ENCODE assay signal across 9 mouse cellular contexts in the genomic region with DNA sequence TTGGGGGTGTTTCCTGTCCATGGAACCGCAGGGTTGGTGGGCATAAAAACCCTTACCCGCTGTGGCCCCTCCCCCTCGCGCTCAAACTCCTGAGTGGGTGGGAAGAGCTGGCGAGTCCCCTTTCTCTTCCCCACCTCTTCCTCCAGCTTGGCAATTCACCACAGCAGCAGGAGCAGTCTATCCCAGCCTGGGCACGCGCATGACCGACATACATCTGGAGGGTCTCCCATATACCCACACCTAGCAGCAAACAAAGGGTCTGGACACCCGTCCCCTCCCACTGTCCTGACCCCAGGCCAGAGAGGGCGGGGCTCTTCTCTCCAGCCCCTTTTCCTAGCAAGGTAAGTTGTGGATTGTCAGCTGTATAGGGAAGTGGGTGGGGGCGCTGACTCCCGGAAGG. TPM values are rescaled to one million over a fixed set of nuclear protein-coding genes. Genes with fewer than 3 reads are reported as not detected.
DNase-seq lines count a peak whose midpoint lies in the region; ATAC-seq and TF ChIP-seq lines count a peak whose summit lies in the region.
"Had no signal": no experiment of that assay in that cellular context is flagged by ENCODE, and none has a peak within 500 bp of the region (broad histone marks: within the 10 kb centered on the region; RNA-seq: fewer than 3 reads in every experiment).

No protein-coding gene starts in this region.

- H3K4me2 ChIP-seq in lung, postnatal 0 days (replicated peaks; ENCODE audit: low read depth, low read length), result peak overlapping the region; percentile 68
- peak overlapping the region; percentile 79 for H3K4me2 ChIP-seq in intestine, postnatal 0 days (replicated peaks; ENCODE audit: low read depth)
- H3K4me2 ChIP-seq in neural tube, embryonic 14.5 days (ENCODE audit: low read depth, low read length), result peak overlapping the region; percentile 38

- peak overlapping the region; percentile 13; the same call in 1 of the 2 replicates for H3K9ac ChIP-seq in lung, postnatal 0 days (replicated peaks; ENCODE audit: low read depth)
- H3K9ac ChIP-seq in intestine, postnatal 0 days (ENCODE audit: low read depth, low read length), result peak overlapping the region; percentile 26; the same call in 1 of the 2 replicates
- H3K9ac ChIP-seq in neural tube, embryonic 14.5 days (replicated peaks; ENCODE audit: low read depth, low read length), result 0 out of 2 replicates have a peak overlapping the region, but pooled peaks have one; percentile 28

- 8% methylated on average over 12 of the region's 12 CpGs for WGBS in lung, postnatal 0 days
- WGBS in intestine, postnatal 0 days, result 2% methylated on average over 12 of the region's 12 CpGs
- 15% methylated on average over 12 of the region's 12 CpGs for WGBS in neural tube, embryonic 14.5 days

- peaks cover 15% of the 10 kb centered on the region for H3K4me1 ChIP-seq in lung, postnatal 0 days (ENCODE audit: insufficient read depth, low read depth, low read length)
- H3K4me1 ChIP-seq in intestine, postnatal 0 days (replicated peaks; ENCODE audit: control insufficient read depth, insufficient read depth, low read length), result no peaks in the 10 kb centered on the region
- peaks cover 10% of the 10 kb centered on the region for H3K4me1 ChIP-seq in neural tube, embryonic 14.5 days (ENCODE audit: control insufficient read depth, insufficient read depth, low read length)

- H3K4me3 ChIP-seq in lung, postnatal 0 days (ENCODE audit: low read depth, low read length), result peak overlapping the region; percentile 27
- H3K4me3 ChIP-seq in intestine, postnatal 0 days (ENCODE audit: low read depth, low read length), result peak overlapping the region; percentile 36
- H3K4me3 ChIP-seq in neural tube, embryonic 14.5 days (ENCODE audit: low read depth, low read length), result peak overlapping the region; percentile 9; the same call in 1 of the 2 replicates

- no peak for TF ChIP-seq EP300 in lung, postnatal 0 days (IDR thresholded peaks at IDR 0.05)

- no peaks in the 10 kb centered on the region for H3K36me3 ChIP-seq in lung, postnatal 0 days (ENCODE audit: insufficient read depth, low read length)
- H3K36me3 ChIP-seq in intestine, postnatal 0 days (ENCODE audit: control insufficient read depth, insufficient read depth), result no peaks in the 10 kb centered on the region
- no peaks in the 10 kb centered on the region for H3K36me3 ChIP-seq in neural tube, embryonic 14.5 days (ENCODE audit: control insufficient read depth, insufficient read depth, low read length)

- H3K27ac ChIP-seq in lung, postnatal 0 days (ENCODE audit: low read length), result no peak overlapping the region
- peak overlapping the region; percentile 35; the same call in 1 of the 2 replicates for H3K27ac ChIP-seq in intestine, postnatal 0 days (ENCODE audit: low read depth, low read length)
- no peak overlapping the region for H3K27ac ChIP-seq in neural tube, embryonic 14.5 days (ENCODE audit: low read depth, low read length)

- TF ChIP-seq CTCF in lung, postnatal 0 days (IDR thresholded peaks at IDR 0.05), result no peak
- TF ChIP-seq CTCF in intestine, postnatal 0 days (IDR thresholded peaks at IDR 0.05; ENCODE audit: low read depth), result no peak

- no peaks in the 10 kb centered on the region for H3K27me3 ChIP-seq in lung, postnatal 0 days (replicated peaks; ENCODE audit: insufficient read depth, low read length)
- H3K27me3 ChIP-seq in intestine, postnatal 0 days (replicated peaks; ENCODE audit: control insufficient read depth, insufficient read depth, low read length), result no peaks in the 10 kb centered on the region
- H3K27me3 ChIP-seq in neural tube, embryonic 14.5 days (ENCODE audit: control insufficient read depth, insufficient read depth, low read length), result no peaks in the 10 kb centered on the region

- H3K9me3 ChIP-seq in lung, postnatal 0 days (ENCODE audit: low read length), result no peaks in the 10 kb centered on the region
- H3K9me3 ChIP-seq in intestine, postnatal 0 days (ENCODE audit: control insufficient read depth), result no peaks in the 10 kb centered on the region
- H3K9me3 ChIP-seq in neural tube, embryonic 14.5 days (ENCODE audit: control insufficient read depth, low read length), result no peaks in the 10 kb centered on the region

- ATAC-seq in lung, postnatal 0 days, result no peak
- ATAC-seq in intestine, postnatal 0 days, result no peak
- ATAC-seq in neural tube, embryonic 14.5 days (ENCODE audit: low read depth), result no peak

- DNase-seq in adrenal gland, postnatal 14 days, result peak; percentile 6
- no peak for DNase-seq in adrenal gland, postnatal 25 days
- DNase-seq in lung, postnatal 0 days (ENCODE audit: low spot score), result no peak
- no peak for DNase-seq in lung, postnatal 14 days
- no peak for DNase-seq in cerebellum, postnatal 14 days
- no peak for DNase-seq in cerebellum, adult 11 months
- DNase-seq: adrenal gland, postnatal 10 days had no signal

RNA-seq across cellular contexts. Expression of a gene that starts 3.5 kb away (rescaled TPM):
- total RNA-seq in adrenal gland, postnatal 14 days (2021), result 171 and 185 TPM in 2 replicates
- 190 and 202 TPM in 2 replicates for total RNA-seq in adrenal gland, postnatal 25 days (2021)
- 165 and 171 TPM in 2 replicates for polyA plus RNA-seq in lung, postnatal 0 days (2015; fragmentation: Nextera tagmentation; extraction: Ambion mirVana)
- polyA plus RNA-seq in intestine, postnatal 0 days (2015; fragmentation: Nextera tagmentation; extraction: Ambion mirVana), result 113 and 115 TPM in 2 replicates
- polyA plus RNA-seq in neural tube, embryonic 14.5 days (2014; fragmentation: Nextera tagmentation; extraction: Ambion mirVana), result 190 and 219 TPM in 2 replicates

RNA-seq across cellular contexts. Expression of a gene that starts 12.2 kb away (rescaled TPM):
- 22.4 and 22.9 TPM in 2 replicates for total RNA-seq in adrenal gland, postnatal 14 days (2021)
- total RNA-seq in adrenal gland, postnatal 25 days (2021), result 12.9 and 13.1 TPM in 2 replicates
- polyA plus RNA-seq in lung, postnatal 0 days (2015; fragmentation: Nextera tagmentation; extraction: Ambion mirVana), result 3.9 and 4.7 TPM in 2 replicates
- polyA plus RNA-seq in intestine, postnatal 0 days (2015; fragmentation: Nextera tagmentation; extraction: Ambion mirVana), result 2.8 and 3.5 TPM in 2 replicates
- 27.5 and 35.3 TPM in 2 replicates for polyA plus RNA-seq in neural tube, embryonic 14.5 days (2014; fragmentation: Nextera tagmentation; extraction: Ambion mirVana)

RNA-seq across cellular contexts. Expression of a gene that starts 22.3 kb away (rescaled TPM):
- 12.6 and 17.3 TPM in 2 replicates for total RNA-seq in adrenal gland, postnatal 14 days (2021)
- total RNA-seq in adrenal gland, postnatal 25 days (2021), result 17.7 and 22.4 TPM in 2 replicates
- 10.9 and 12.5 TPM in 2 replicates for polyA plus RNA-seq in lung, postnatal 0 days (2015; fragmentation: Nextera tagmentation; extraction: Ambion mirVana)
- 8.0 and 9.2 TPM in 2 replicates for polyA plus RNA-seq in intestine, postnatal 0 days (2015; fragmentation: Nextera tagmentation; extraction: Ambion mirVana)
- 7.9 and 10.2 TPM in 2 replicates for polyA plus RNA-seq in neural tube, embryonic 14.5 days (2014; fragmentation: Nextera tagmentation; extraction: Ambion mirVana)
